In the genomic region with DNA sequence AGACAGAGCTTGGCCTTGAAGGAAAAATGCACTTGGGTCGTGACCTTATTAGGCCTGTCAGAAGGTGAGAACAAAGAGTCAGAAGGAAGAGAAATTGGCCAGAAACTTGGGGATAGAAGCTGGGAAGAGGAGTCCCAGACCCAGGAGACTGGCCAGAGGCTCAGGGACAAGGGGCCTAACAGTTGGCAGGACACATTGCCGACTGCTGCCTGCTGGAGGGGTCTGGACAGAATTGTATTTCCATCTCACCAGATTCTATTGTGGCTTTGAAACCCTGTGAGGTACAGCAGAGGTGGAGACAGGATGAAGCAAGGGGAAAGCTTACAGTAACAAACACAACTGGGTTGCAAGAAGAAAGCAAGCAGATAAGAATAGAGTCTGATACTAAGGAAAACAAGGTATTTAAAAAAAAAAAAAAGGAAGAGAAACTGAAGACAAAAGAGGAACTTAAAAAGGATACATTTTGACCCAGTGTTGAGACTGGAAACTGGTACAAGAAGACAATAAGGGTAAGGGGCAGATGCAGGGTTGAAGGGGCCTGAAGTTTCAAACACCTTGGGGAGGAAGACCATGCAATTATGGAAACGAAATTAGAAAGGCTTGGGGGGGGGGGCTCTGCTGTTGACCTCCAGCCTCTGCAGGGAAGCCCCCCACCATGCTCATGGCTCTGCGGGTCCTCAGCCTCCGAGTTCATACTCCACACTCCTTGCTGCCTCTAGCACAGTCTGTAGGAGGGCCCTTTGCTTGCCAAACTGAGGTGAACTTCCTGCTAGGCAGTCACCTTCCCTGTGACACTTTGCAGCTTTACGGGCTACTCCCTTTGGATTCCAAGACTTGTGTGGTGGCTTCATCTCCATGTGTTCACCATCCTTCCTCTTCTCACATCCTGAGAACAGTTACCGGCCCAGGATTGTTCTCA, we compare ENCODE assay signal across 23 mouse cellular contexts.
DNase-seq lines count a peak whose midpoint lies in the region; ATAC-seq lines count a peak whose summit lies in the region.
"Had no signal": no experiment of that assay in that cellular context is flagged by ENCODE, and none has a peak within 500 bp of the region (broad histone marks: within the 10 kb centered on the region; RNA-seq: fewer than 3 reads in every experiment).

No protein-coding gene starts in this region.

- DNase-seq in A20 (ENCODE audit: low read depth, low spot score), result peak; percentile 64
- DNase-seq in B cell, adult 2 months, result peak; percentile 59 to 60
- no peak for DNase-seq in cerebellum, postnatal 4 days (ENCODE audit: low spot score in 2 of 2)
- DNase-seq in left cerebral cortex, postnatal 10 days (ENCODE audit: extremely low spot score in 1 of 2, low spot score in 2 of 2), result no peak
- DNase-seq: adrenal gland, adult 8-10 months; cerebellum, adult 8-10 months; cerebellum, postnatal 25 days; embryo, embryonic 11 days; forebrain, postnatal 0 days; heart, postnatal 10 days; kidney, adult 2 months; kidney, postnatal 36 days; left cerebral cortex, postnatal 4 days; liver, embryonic 13.5 days; lung, adult 18-20 months; lung, postnatal 10 days; thymus, postnatal 14 days had no signal

- ATAC-seq in common myeloid progenitor, adult 5-6 weeks (replicated peaks; ENCODE audit: low read depth, poor library complexity, severe bottlenecking), result peak; percentile 84
- ATAC-seq in monocyte, adult 5-6 weeks (replicated peaks; ENCODE audit: insufficient number of reproducible peaks, low FRiP score, low TSS enrichment, poor library complexity, severe bottlenecking), result 0 out of 2 replicates have a peak, but pooled peaks have one; percentile 15
- ATAC-seq in CD4-positive, CD25-positive, alpha-beta regulatory T cell, adult 4 months, result no peak
- ATAC-seq: activated CD4-positive, CD25-positive, alpha-beta regulatory T cell, adult 4 months; forebrain, postnatal 0 days; hindbrain, embryonic 16.5 days; midbrain, embryonic 15.5 days had no signal

- intact Hi-C loops in left cerebral cortex, postnatal 10 days (cut with DNase I), result no loop called here

Comparison
In these comparisons a context has a peak if more than half of its experiments do, and no peak if none do; other contexts are left out.
1. DNase-seq: peak in A20 (single experiment) and B cell, adult 2 months (2 of 2); none in cerebellum, postnatal 4 days (0 of 2) and left cerebral cortex, postnatal 10 days (0 of 2).